Mouse (Mus musculus) CH12.LX (cell line): ENCODE data around the gene Ddah1. TPM values are rescaled to one million over a fixed set of nuclear protein-coding genes. Genes with fewer than 3 reads are reported as not detected.

Experiments
- DNase-seq: peaks from one replicate; pipeline ENCODE4 v3.0.0-alpha.2; 2013; ENCODE audit errors: extremely low read depth
- H3K27ac ChIP-seq: 2 replicates; pipeline ENCODE4 v1.5.1; 2012; ENCODE audit warnings: low read depth, mild to moderate bottlenecking, control low read depth, moderate library complexity; ENCODE audit not compliant: insufficient read depth
- H3K27me3 ChIP-seq: replicated peaks from 2 replicates; pipeline ENCODE3; 2012; ENCODE audit warnings: inconsistent platforms
- H3K36me3 ChIP-seq, 2 experiments: replicated peaks in 1 of 2; 2 replicates each; pipeline versions ENCODE3 to v1.6.1; 2012; ENCODE audit warnings: inconsistent platforms in 1 of 2, low read length in 1 of 2, mild to moderate bottlenecking in 1 of 2, mixed read lengths in 1 of 2, moderate library complexity in 1 of 2; ENCODE audit not compliant: control insufficient read depth in 1 of 2, insufficient read depth in 1 of 2
- H3K4me1 ChIP-seq, 2 experiments: 2 replicates each; pipeline ENCODE4 v1.6.1; 2012; ENCODE audit warnings: inconsistent platforms in 1 of 2, moderate library complexity in 1 of 2; ENCODE audit not compliant: insufficient read depth in 2 of 2, control insufficient read depth in 1 of 2
- H3K4me2 ChIP-seq: 2 replicates; pipeline ENCODE4 v1.6.1; 2012; ENCODE audit warnings: low read depth, mild to moderate bottlenecking, control low read depth; ENCODE audit not compliant: poor library complexity, insufficient read depth, severe bottlenecking
- H3K4me3 ChIP-seq, 3 experiments: fragments of 150-350 bp in 1 of 3; sonication (generic) in 1 of 3; replicated peaks in 1 of 3; 2 replicates each; pipeline versions ENCODE3 to v1.5.1; 2011 to 2012; ENCODE audit warnings: low read depth in 2 of 3, low read length in 2 of 3, mild to moderate bottlenecking in 2 of 3, moderate library complexity in 2 of 3, control low read depth in 1 of 3, improper control_type of control experiment in 1 of 3, inconsistent platforms in 1 of 3, mixed read lengths in 1 of 3; ENCODE audit not compliant: poor library complexity in 1 of 3
- H3K79me2 ChIP-seq: replicated peaks from 2 replicates; pipeline ENCODE4 v1.6.1; 2012; ENCODE audit warnings: mild to moderate bottlenecking, moderate library complexity; ENCODE audit not compliant: control insufficient read depth, poor library complexity, insufficient read depth, severe bottlenecking; ENCODE audit errors: extremely low read depth
- H3K9ac ChIP-seq: 2 replicates; pipeline ENCODE4 v1.6.1; 2012; ENCODE audit warnings: low read depth, mild to moderate bottlenecking, control low read depth, moderate library complexity; ENCODE audit not compliant: insufficient read depth
- H3K9me3 ChIP-seq: replicated peaks from 2 replicates; pipeline ENCODE3; 2012; ENCODE audit warnings: low read length, inconsistent platforms, mixed read lengths
- EP300 ChIP-seq: IDR thresholded peaks from 2 replicates; pipeline ENCODE4 v1.6.1; 2011; ENCODE audit warnings: low read length, improper control_type of control experiment
- GABPA ChIP-seq: IDR thresholded peaks from 2 replicates; pipeline ENCODE4 v1.6.1; 2012; ENCODE audit warnings: low read depth, low read length, improper control_type of control experiment, inconsistent platforms; ENCODE audit not compliant: insufficient replicate concordance
- HCFC1 ChIP-seq: IDR thresholded peaks from 2 replicates; pipeline ENCODE4 v1.6.1; 2012; ENCODE audit warnings: low read depth, mild to moderate bottlenecking, inconsistent platforms, low read length, improper control_type of control experiment
- JUN ChIP-seq: IDR thresholded peaks from 2 replicates; pipeline ENCODE4 v1.6.1; 2011; ENCODE audit warnings: low read depth, mild to moderate bottlenecking, low read length, improper control_type of control experiment, moderate library complexity; ENCODE audit not compliant: insufficient read depth
- JUND ChIP-seq: conservative IDR thresholded peaks from 2 replicates; pipeline ENCODE4 v1.6.1; 2011; ENCODE audit warnings: low read depth, low read length, improper control_type of control experiment
- KAT2A ChIP-seq: IDR thresholded peaks from 2 replicates; pipeline ENCODE4 v1.6.1; 2012; ENCODE audit warnings: low read length, improper control_type of control experiment, inconsistent platforms; ENCODE audit not compliant: insufficient replicate concordance
- MAFK ChIP-seq: IDR thresholded peaks from 2 replicates; pipeline ENCODE4 v1.6.1; 2011; ENCODE audit warnings: low read length, improper control_type of control experiment; ENCODE audit not compliant: insufficient replicate concordance
- MAZ ChIP-seq: IDR thresholded peaks from 2 replicates; pipeline ENCODE4 v1.6.1; 2012; ENCODE audit warnings: low read depth, mild to moderate bottlenecking, inconsistent platforms, low read length, improper control_type of control experiment, moderate library complexity
- MEF2A ChIP-seq: IDR thresholded peaks from 2 replicates; pipeline ENCODE4 v1.6.1; 2014; ENCODE audit warnings: low read depth, mild to moderate bottlenecking, inconsistent platforms, low read length, improper control_type of control experiment, borderline replicate concordance
- MYC ChIP-seq: IDR thresholded peaks from 2 replicates; pipeline ENCODE4 v1.6.1; 2011; ENCODE audit warnings: low read depth, mild to moderate bottlenecking, improper control_type of control experiment, low read length
- NELFE ChIP-seq: IDR thresholded peaks from 2 replicates; pipeline ENCODE4 v1.6.1; 2011; ENCODE audit warnings: low read depth, low read length, improper control_type of control experiment
- PAX5 ChIP-seq: IDR thresholded peaks from 2 replicates; pipeline ENCODE4 v1.6.1; 2012; ENCODE audit warnings: low read length, inconsistent platforms, mixed read lengths
- POLR2A ChIP-seq: IDR thresholded peaks from 2 replicates; pipeline ENCODE4 v1.6.1; 2011; ENCODE audit warnings: low read depth, mild to moderate bottlenecking, improper control_type of control experiment, low read length
- TBP ChIP-seq: conservative IDR thresholded peaks from 2 replicates; pipeline ENCODE4 v1.6.1; 2011; ENCODE audit warnings: low read depth, low read length, improper control_type of control experiment
- TCF12 ChIP-seq: IDR thresholded peaks from 2 replicates; pipeline ENCODE4 v1.6.1; 2014; ENCODE audit warnings: low read depth, mild to moderate bottlenecking, inconsistent platforms, low read length, improper control_type of control experiment
- UBTF ChIP-seq: IDR thresholded peaks from 2 replicates; pipeline ENCODE4 v1.6.1; 2012; ENCODE audit warnings: low read depth, mild to moderate bottlenecking, inconsistent platforms, low read length, improper control_type of control experiment, moderate library complexity
- USF2 ChIP-seq: conservative IDR thresholded peaks from 2 replicates; pipeline ENCODE4 v1.6.1; 2011; ENCODE audit warnings: low read depth, low read length, improper control_type of control experiment
- ZKSCAN1 ChIP-seq: IDR thresholded peaks from 2 replicates; pipeline ENCODE4 v1.6.1; 2012; ENCODE audit warnings: low read depth, inconsistent platforms, low read length, improper control_type of control experiment, borderline replicate concordance
- ZNF384 ChIP-seq: IDR thresholded peaks from 2 replicates; pipeline ENCODE4 v1.6.1; 2012; ENCODE audit warnings: low read depth, low read length, improper control_type of control experiment, inconsistent platforms
- dilution Hi-C: fragments of 300-500 bp; cut with MboI; formaldehyde crosslinking; loops from 2 replicates; pipeline ENCODE4 v1.14.3; 2020; ENCODE audit warnings: low sequenced_read_pairs; ENCODE audit not compliant: extremely low pct_unique_long_range_greater_than_20kb, extremely low pct_ligation_motif_present
- in situ Hi-C: fragments of 300-500 bp; cut with MboI; formaldehyde crosslinking; loops from 3 replicates; pipeline ENCODE4 v1.14.3; 2019; ENCODE audit warnings: low sequenced_read_pairs, low pct_ligation_motif_present, low pct_unique_long_range_greater_than_20kb, mixed read lengths
- polyA plus RNA-seq: library from polyadenylated mRNA; unstranded; fragments of >175 nt; gene quantifications from 2 replicates; pipeline ENCODE4 v1.2.1, GENCODE M21; 2012; ENCODE audit warnings: low read depth; ENCODE audit not compliant: insufficient read length
- total RNA-seq, 2 experiments: library from RNA; depleted of rRNA; stranded (reverse); fragments of 300-350 nt in 1 of 2; fragments of >200 nt in 1 of 2; gene quantifications; 2 replicates each; pipeline ENCODE4 v1.2.3; 2012 to 2014

The Ddah1 gene
- total and polyA plus RNA-seq, 3 experiments, result not detected

- in situ Hi-C loops, result no loop called here
- no peak overlapping the region for H3K9ac ChIP-seq
- H3K4me1 ChIP-seq, result peaks cover 0 to 18% of the 10 kb centered on the region in 2 experiments; a peak in 2 of 4 replicates
- TF ChIP-seq MAZ (no peak), TBP (peak; percentile 93), HCFC1 (no peak), TCF12 (no peak), UBTF (peak; percentile 95; the same call in 1 of the 2 replicates), ZNF384 (no peak), POLR2A (no peak)
- H3K4me2 ChIP-seq, result no peak overlapping the region
- no peak overlapping the region for H3K27ac ChIP-seq
- no peaks in the 10 kb centered on the region for H3K27me3 ChIP-seq
- no peak for DNase-seq
- no peaks in the 10 kb centered on the region for H3K9me3 ChIP-seq
- dilution Hi-C loops, result no loop called here
- no peaks in the 10 kb centered on the region for H3K36me3 ChIP-seq
- H3K79me2 ChIP-seq, result no peaks in the 10 kb centered on the region
- no peak overlapping the region for H3K4me3 ChIP-seq
These were observed 123.8 kb downstream of the Ddah1 start for GRCm38 (mm10) chr3:145882076-145882874.

DNA sequence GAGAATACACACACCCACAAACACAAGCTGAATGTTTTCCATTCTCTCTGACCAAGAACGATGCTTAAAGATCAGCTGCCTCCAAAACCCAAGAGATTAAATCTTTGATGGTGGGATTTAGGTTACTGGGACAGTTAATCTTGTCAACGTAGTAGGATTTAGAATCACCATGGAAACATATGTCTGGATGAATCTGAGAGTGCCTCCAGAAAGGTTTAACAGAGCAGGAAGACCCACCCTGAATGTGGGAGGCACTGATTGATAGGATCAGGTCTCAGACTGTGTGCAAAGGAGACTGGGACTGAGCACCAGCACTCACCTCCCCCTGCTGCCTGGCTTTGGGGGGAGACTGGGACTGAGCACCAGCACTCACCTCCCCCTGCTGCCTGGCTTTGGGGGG lies 124.8 kb downstream of the Ddah1 start:
- TF ChIP-seq EP300 (peak; percentile 45; the same call in 1 of the 2 replicates), MAZ (no peak), GABPA (no peak), JUND (no peak), MEF2A (no peak)
- TF ChIP-seq, all 38 proteins: peak for 1
- Histone ChIP-seq H3K27me3 (no peaks in the 10 kb centered on the region), H3K27ac (no peak overlapping the region), H3K36me3 (no peaks in the 10 kb centered on the region), H3K4me1 (peaks cover 0 to 18% of the 10 kb centered on the region in 2 experiments; a peak in 2 of 4 replicates), H3K9me3 (no peaks in the 10 kb centered on the region), H3K79me2 (no peaks in the 10 kb centered on the region), H3K4me2 (no peak overlapping the region), H3K4me3 (no peak overlapping the region), H3K9ac (no peak overlapping the region)
- DNase-seq, result no peak
- dilution Hi-C loops, result no loop called here
- in situ Hi-C loops, result no loop called here

DNA sequence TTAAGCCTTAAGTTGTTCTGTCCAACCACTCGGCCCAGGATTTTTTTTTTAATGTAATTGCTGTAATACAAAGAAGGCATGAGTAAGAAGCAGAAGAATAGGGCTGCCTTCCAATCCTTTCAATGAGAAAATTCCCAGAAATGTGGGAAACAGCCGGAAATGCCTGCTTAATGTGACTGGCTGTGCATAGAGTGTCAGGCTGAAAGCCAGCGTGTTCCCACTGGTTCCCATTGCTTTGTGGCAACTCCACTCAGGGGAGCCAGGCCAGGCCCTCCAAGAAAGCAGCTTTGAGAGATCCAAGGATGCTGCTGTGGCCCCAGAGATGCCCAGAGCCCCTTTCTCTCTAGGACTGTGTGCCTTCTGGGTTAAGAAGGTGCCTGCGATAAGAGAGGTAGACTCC lies 126.9 kb downstream of the Ddah1 start:
- TF ChIP-seq NELFE (no peak), EP300 (no peak), MAZ (no peak), MYC (no peak), TCF12 (no peak), KAT2A (no peak), JUN (no peak), USF2 (no peak), MAFK (no peak), ZKSCAN1 (no peak), PAX5 (no peak), MEF2A (no peak), ZNF384 (no peak)
- no peaks in the 10 kb centered on the region for H3K36me3 ChIP-seq
- H3K9ac ChIP-seq, result no peak overlapping the region
- no peak overlapping the region for H3K27ac ChIP-seq
- dilution Hi-C loops (no loop called here), in situ Hi-C loops (no loop called here)
- H3K4me3 ChIP-seq, result no peak overlapping the region
- no peaks in the 10 kb centered on the region for H3K9me3 ChIP-seq
- H3K4me1 ChIP-seq, result peaks cover 0 to 18% of the 10 kb centered on the region in 2 experiments; a peak in 2 of 4 replicates
- H3K4me2 ChIP-seq, result no peak overlapping the region
- no peak for DNase-seq
- no peaks in the 10 kb centered on the region for H3K79me2 ChIP-seq
- no peaks in the 10 kb centered on the region for H3K27me3 ChIP-seq
